Mouse (Mus musculus) liver, embryonic 12.5 days (tissue): ENCODE measurements at regions not wholly inside any gene's neighbourhood (a gene's known extent, or its start where the extent isn't known, plus 50 kb on each side); places are given as distances from the start of the nearest gene placed in this dataset.
"Not testable (repeated sequence)": the region's sequence is repeated elsewhere in the genome, so short reads cannot be mapped to it uniquely, and the experiment has no call there.

Experiments used
- ATAC-seq: fragments of 200-750 bp; cut with Nextera tagmentation; 2 replicates; pipeline ENCODE4 v1.8.0; 2017; ENCODE audit warnings: moderate number of reproducible peaks, mild to moderate bottlenecking, moderate library complexity
- H3K27ac ChIP-seq: fragments of 300-500 bp; sonication (generic); 2 replicates; pipeline ENCODE4 v1.5.1; 2016; ENCODE audit warnings: mild to moderate bottlenecking
- H3K27me3 ChIP-seq: fragments of 300-500 bp; sonication (generic); replicated peaks from 2 replicates; pipeline ENCODE4 v1.6.1; 2016; ENCODE audit warnings: mild to moderate bottlenecking, moderate library complexity
- H3K36me3 ChIP-seq: fragments of 300-500 bp; sonication (generic); 2 replicates; pipeline ENCODE4 v1.6.1; 2016; ENCODE audit warnings: mild to moderate bottlenecking, moderate library complexity
- H3K4me1 ChIP-seq: fragments of 300-500 bp; sonication (generic); 2 replicates; pipeline ENCODE4 v1.6.1; 2016
- H3K4me2 ChIP-seq: fragments of 300-500 bp; sonication (generic); 2 replicates; pipeline ENCODE4 v1.6.1; 2016; ENCODE audit warnings: mild to moderate bottlenecking, moderate library complexity
- H3K4me3 ChIP-seq: fragments of 300-500 bp; sonication (generic); 2 replicates; pipeline ENCODE4 v1.5.1; 2016; ENCODE audit warnings: mild to moderate bottlenecking, moderate library complexity
- H3K9ac ChIP-seq: fragments of 300-500 bp; sonication (generic); 2 replicates; pipeline ENCODE4 v1.6.1; 2016; ENCODE audit warnings: mild to moderate bottlenecking, moderate library complexity
- H3K9me3 ChIP-seq: fragments of 300-500 bp; sonication (generic); replicated peaks from 2 replicates; pipeline ENCODE4 v1.6.1; 2016; ENCODE audit warnings: mild to moderate bottlenecking, moderate library complexity
- WGBS: fragments of 180-500 bp; shearing (Covaris S2); methylation state at CpG from one replicate; pipeline ENCODE4 v1.1.7; 2016; ENCODE audit not compliant: insufficient replicate concordance; 5-methylcytosine and 5-hydroxymethylcytosine counted together

DNA sequence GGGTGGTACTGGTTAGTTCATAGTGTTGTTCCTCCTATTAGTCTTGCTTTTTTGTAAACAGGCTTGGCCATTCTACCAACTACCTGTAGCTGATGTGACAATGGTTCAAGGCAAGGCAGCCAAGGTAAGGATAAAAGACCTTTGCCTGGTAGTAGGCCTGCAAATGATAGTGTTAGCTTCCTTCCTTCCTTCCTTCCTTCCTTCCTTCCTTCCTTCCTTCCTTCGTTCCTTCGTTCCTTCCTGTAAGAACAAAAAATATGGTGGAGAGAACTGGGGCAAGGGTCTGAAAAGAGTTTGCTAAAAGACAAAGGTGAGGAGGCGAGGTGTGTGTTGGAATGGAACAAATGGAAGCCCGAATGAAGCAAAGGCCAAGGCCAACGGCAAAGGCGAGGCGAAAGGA is 84.8 kb upstream of the Ezh2 start:
- H3K4me3 ChIP-seq, H3K9ac ChIP-seq, H3K36me3 ChIP-seq, ATAC-seq, H3K27ac ChIP-seq, H3K4me2 ChIP-seq, H3K9me3 ChIP-seq, H3K27me3 ChIP-seq, H3K4me1 ChIP-seq: not testable (repeated sequence)
- 39% methylated on average over 2 of the region's 7 CpGs for WGBS

DNA sequence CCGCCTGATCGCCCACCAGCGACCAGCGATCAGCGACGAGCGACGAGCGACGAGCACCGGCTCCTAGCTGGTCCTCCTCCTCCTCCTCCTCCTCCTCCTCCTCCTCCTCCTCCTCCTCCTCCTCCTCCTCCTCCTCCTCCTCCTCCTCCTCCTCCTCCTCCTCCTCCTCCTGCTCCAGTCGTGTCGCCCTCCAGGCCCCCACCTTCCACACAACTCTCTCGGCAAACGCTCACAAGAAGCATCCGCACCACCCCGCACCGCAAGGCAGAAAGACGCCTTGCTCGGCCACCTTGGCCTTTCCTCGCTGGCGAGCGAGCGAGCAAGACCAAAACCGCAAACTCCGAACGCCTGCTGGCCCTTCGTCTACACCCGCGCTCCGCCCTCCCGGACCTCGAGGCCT is 77.6 kb upstream of the Ezh2 start:
- not testable (repeated sequence) for H3K9me3 ChIP-seq, ATAC-seq, H3K9ac ChIP-seq, H3K36me3 ChIP-seq, H3K27me3 ChIP-seq, H3K27ac ChIP-seq, H3K4me1 ChIP-seq
- Histone ChIP-seq H3K4me3 (peak overlapping the region; percentile 43), H3K4me2 (peak overlapping the region; percentile 60)
- WGBS = 16% methylated on average over 13 of the region's 33 CpGs

DNA sequence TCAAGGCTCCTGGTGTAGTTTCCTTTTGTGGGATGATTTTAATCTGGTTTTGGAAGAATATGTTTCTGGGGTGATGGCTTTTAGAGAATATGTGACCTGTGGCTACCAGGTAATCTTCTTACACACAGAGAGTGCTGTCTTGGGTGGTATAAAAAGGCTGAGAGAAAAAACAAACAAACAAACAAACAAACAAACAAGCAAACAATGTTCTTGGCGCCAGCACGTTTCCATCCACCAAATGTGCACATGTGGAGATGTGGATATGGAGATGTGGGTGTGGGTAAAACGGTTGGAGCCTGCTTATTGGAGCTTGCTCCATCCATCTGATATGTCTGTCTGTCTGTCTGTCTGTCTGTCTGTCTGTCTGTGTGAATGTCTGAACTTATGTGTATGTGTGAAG is 57.7 kb upstream of the Ezh2 start:
- H3K4me2 ChIP-seq, H3K4me3 ChIP-seq, H3K27ac ChIP-seq, H3K9ac ChIP-seq, H3K36me3 ChIP-seq, H3K9me3 ChIP-seq, ATAC-seq: not testable (repeated sequence)
- peaks cover 16% of the 10 kb centered on the region for H3K4me1 ChIP-seq
- 41% methylated on average over 3 of the region's 3 CpGs for WGBS
- H3K27me3 ChIP-seq = peaks cover 16% of the 10 kb centered on the region

DNA sequence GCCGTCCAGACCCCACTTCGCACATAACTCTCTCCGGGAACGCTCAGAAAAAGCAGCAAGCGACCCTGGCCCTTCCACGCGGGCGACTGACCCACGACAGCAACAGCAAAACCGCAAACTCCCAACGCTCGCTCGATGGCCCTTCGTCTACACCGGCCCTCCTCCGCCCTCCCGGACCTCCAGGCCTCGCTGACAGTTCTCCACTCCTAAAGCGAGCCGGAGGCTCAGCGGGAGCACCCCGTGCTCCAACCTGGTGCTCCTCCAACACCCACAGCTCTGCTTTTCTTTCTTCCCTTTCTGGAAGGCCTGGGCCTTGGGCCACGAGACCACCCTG is 56.2 kb upstream of the Ezh2 start:
- 2% methylated on average over 22 of the region's 23 CpGs for WGBS
- H3K36me3 ChIP-seq, H3K9me3 ChIP-seq, H3K27ac ChIP-seq: not testable (repeated sequence)
- H3K4me1 ChIP-seq = peaks cover 16% of the 10 kb centered on the region
- H3K27me3 ChIP-seq = peaks cover 18% of the 10 kb centered on the region
- peak overlapping the region; percentile 74 for H3K9ac ChIP-seq
- H3K4me3 ChIP-seq = peak overlapping the region; percentile 70
- peak overlapping the region; percentile 93 for H3K4me2 ChIP-seq
- ATAC-seq = peak; percentile 48

DNA sequence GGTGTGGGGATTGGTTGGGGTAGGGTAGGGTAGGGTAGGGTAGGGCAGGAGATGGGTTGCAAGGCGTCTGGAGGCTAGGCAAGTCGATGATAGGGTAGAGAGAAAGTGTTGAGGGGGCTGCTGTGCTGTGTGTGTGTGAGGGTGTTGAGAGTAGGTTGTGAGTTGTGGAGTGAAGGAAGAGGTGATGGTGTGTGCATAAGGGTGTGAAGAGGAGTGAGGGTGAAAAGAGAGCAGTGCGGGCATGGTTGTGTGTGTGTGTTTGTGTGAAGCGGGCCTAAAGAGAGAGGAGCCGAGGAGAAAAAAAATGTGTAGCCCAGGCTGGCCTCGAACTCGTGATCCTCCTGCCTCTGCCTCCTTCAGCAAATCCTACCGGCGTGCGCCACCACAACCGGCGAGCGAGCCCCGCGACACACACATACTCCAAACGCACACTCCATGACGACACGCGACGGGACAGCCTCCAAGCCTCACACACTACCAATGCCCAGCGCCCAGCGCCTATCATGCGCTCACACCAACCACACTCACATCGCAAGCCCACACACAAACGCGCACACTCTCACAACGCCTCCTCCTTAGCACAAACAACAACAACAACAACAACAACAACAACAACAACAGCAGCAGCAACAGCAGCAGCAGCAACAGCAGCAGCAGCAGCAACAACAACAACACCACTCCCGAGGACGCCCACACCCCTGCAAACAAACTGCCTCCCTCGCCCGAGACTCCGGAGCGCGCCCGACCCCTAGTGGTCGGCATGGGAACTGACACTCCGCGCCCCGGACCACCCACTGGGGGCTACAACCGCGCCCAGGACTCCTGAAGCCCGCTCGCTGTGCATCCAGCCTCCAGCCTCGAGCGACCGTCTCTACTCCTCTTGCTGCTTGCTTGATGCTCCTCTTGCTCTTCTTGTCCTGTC is 55.6 kb upstream of the Ezh2 start:
- 3% methylated on average over 43 of the region's 46 CpGs for WGBS
- Histone ChIP-seq H3K36me3 (no peaks in the 10 kb centered on the region), H3K9ac (peak overlapping the region; percentile 74), H3K4me1 (peaks cover 16% of the 10 kb centered on the region), H3K27me3 (peaks cover 18% of the 10 kb centered on the region), H3K4me3 (peak overlapping the region; percentile 70), H3K4me2 (peak overlapping the region; percentile 93), H3K27ac (peak overlapping the region; percentile 43; the same call in 1 of the 2 replicates), H3K9me3 (no peaks in the 10 kb centered on the region)
- ATAC-seq = peak; percentile 90

DNA sequence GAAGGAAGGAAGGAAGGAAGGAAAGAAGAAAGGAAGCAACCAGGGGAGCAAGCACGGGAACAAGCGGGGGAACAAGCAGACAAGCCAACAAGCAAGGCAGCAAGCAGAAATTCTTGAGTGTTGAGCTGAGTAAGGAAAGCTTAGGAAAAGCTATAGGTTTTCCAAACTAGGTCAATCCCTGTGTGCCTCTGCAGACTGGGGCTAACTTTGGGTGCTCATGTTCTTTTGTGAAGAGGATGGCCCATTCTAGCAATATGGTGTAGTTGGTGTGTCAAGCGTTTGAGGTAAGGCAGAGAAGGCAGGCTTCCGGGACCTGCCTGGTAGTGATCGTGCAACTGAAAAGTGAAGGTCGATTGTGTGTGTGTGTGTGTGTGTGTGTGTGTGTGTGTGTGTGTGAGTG is 54.8 kb upstream of the Ezh2 start:
- Histone ChIP-seq H3K27ac (no peak overlapping the region), H3K9ac (no peak overlapping the region), H3K9me3 (no peaks in the 10 kb centered on the region), H3K27me3 (peaks cover 18% of the 10 kb centered on the region), H3K4me2 (peak overlapping the region; percentile 93), H3K36me3 (no peaks in the 10 kb centered on the region), H3K4me1 (peaks cover 16% of the 10 kb centered on the region), H3K4me3 (no peak overlapping the region)
- ATAC-seq = no peak
- 75% methylated on average over 6 of the region's 6 CpGs for WGBS

DNA sequence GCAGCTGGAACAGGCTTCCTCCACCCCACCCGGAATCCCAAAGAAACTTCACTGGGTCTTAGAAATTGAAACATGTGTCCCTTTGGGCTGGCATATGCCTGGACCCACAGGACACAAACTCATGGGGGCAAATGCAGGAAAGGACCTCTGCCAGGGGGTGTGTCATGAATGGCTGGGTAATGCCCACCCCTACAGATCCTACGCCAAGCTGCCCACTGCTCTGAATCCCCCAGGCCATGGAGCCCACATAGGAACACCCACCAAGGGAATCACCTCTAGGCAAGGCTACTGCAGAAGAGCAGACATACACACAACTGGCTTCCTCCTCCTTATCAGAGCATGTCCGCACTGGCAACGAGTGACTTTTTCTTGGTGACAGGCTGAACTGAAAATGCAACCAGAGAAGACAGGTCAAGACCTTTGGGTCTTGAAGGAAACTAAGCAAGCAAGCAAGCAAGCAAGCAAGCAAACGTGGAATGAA is 54.4 kb upstream of the Ezh2 start:
- no peak overlapping the region for H3K4me3 ChIP-seq
- H3K4me2 ChIP-seq = no peak overlapping the region
- WGBS = 34% methylated on average over 5 of the region's 5 CpGs
- no peak overlapping the region for H3K9ac ChIP-seq
- H3K9me3 ChIP-seq = no peaks in the 10 kb centered on the region
- no peak for ATAC-seq
- H3K27me3 ChIP-seq = peaks cover 18% of the 10 kb centered on the region
- H3K4me1 ChIP-seq = peaks cover 16% of the 10 kb centered on the region
- no peak overlapping the region for H3K27ac ChIP-seq
- H3K36me3 ChIP-seq = no peaks in the 10 kb centered on the region

DNA sequence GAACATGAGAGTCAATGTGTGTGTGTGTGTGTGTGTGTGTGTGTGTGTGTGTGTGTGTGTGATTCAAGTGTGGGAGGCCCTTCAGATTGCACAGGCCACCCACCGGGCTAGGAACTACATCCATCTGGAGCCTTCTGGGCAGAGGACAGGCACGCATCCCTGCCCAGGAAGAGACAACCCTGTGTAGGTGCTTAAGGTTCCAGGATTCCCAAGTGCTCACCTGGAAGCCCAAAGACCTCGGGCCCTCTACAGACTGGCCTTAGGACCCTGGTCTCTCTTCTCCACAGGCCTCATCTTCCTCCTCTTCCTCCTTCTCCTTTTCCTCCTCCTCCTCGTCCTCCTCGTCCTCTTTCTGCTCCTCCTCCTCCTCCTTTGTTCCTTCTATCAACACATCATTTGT is 53.8 kb upstream of the Ezh2 start:
- Histone ChIP-seq H3K9me3 (no peaks in the 10 kb centered on the region), H3K4me1 (peaks cover 16% of the 10 kb centered on the region), H3K27me3 (peaks cover 23% of the 10 kb centered on the region), H3K36me3 (no peaks in the 10 kb centered on the region), H3K4me2 (no peak overlapping the region), H3K9ac (no peak overlapping the region), H3K27ac (no peak overlapping the region), H3K4me3 (no peak overlapping the region)
- ATAC-seq = no peak
- 60% methylated on average over 4 of the region's 5 CpGs for WGBS

DNA sequence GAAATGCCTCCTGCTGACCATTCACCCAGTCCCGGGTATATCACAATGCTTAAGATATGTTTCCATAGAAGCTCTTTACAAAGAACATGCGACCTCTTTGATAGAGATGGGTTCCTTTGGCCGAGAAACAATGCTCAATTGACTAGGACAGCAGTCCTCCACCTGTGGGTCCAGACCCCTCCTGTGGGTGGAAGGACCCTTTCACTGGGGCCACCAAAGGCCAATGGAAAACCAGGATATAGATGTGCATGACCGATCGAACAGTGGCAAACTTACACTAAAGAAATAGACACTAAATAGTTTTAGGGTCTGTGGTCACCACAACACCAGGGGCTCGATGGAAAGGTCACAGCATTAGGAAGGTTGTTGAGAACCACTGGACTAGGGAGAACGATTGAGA is 53.2 kb upstream of the Ezh2 start:
- no peak overlapping the region for H3K4me2 ChIP-seq
- H3K4me3 ChIP-seq = no peak overlapping the region
- WGBS = 75% methylated on average over 7 of the region's 7 CpGs
- H3K27ac ChIP-seq = no peak overlapping the region
- ATAC-seq = no peak
- H3K36me3 ChIP-seq = no peaks in the 10 kb centered on the region
- no peaks in the 10 kb centered on the region for H3K9me3 ChIP-seq
- no peak overlapping the region for H3K9ac ChIP-seq
- H3K27me3 ChIP-seq = peaks cover 28% of the 10 kb centered on the region
- peaks cover 16% of the 10 kb centered on the region for H3K4me1 ChIP-seq

DNA sequence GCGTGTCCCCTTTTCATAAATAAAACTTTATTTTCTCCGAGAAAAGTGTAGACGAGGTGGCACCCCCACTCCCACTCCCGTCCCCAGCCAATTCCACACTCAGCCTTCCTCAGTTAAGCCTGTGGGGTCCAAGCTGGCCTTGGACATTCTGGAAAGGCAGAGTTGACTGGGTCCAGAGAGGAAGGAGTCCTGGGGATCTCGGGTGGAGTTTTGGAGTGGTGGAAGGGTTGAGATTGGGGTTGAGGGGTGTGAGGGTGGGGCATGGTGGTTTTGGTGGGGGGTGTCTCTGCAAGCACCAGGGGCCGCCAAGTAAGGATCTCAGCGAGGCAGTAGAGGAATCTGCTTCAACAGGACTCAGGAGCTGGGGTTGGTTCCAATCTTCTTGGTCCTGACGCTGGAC is 52.7 kb upstream of the Ezh2 start:
- Histone ChIP-seq H3K36me3 (no peaks in the 10 kb centered on the region), H3K4me1 (peaks cover 16% of the 10 kb centered on the region), H3K9ac (no peak overlapping the region), H3K4me3 (no peak overlapping the region), H3K27ac (no peak overlapping the region), H3K9me3 (no peaks in the 10 kb centered on the region), H3K27me3 (peaks cover 29% of the 10 kb centered on the region), H3K4me2 (no peak overlapping the region)
- WGBS = 74% methylated on average over 8 of the region's 8 CpGs
- no peak for ATAC-seq

DNA sequence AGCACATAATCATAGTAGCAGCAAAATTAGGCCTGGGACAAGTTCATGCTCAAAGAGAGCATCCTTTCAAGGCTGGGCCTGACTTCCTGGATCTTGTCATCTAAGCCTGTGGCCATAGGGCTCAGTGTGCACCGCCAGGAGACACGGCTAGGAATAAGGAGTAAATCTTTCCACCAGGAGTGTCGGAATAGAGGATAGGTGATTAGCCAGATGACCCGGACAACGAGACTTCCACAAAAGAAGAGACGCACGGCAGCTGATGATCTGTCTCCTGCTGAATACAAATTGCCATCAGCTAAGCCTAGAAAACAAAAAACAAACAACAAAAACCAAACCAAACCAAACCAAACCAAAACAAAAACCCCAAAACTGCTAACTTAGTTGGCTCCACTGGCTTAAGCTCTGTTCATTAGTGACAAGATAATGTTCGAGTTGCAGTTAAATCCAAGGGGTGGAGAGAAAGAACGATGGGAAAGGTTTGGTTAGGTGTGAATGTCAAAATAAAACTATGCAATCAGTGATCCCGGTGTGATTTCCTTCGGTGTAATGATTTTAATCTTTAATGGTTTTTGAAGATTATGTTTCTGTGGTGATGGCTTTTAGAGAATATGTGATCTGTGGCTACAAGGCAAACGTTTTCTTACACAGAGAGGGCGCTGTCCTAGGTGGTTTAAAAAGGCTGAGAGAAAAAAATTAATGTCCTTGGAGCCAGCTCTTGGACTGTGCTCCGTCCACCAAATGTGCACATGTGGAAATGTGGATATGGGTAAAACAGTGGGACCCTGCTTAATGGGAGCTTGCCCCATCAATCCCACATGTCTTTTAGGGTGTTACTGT is 51.8 kb upstream of the Ezh2 start:
- Histone ChIP-seq H3K4me3 (no peak overlapping the region), H3K4me2 (no peak overlapping the region), H3K9ac (no peak overlapping the region), H3K27me3 (peaks cover 34% of the 10 kb centered on the region), H3K27ac (no peak overlapping the region), H3K36me3 (no peaks in the 10 kb centered on the region), H3K4me1 (peaks cover 16% of the 10 kb centered on the region), H3K9me3 (no peaks in the 10 kb centered on the region)
- 63% methylated on average over 14 of the region's 14 CpGs for WGBS
- ATAC-seq = no peak

DNA sequence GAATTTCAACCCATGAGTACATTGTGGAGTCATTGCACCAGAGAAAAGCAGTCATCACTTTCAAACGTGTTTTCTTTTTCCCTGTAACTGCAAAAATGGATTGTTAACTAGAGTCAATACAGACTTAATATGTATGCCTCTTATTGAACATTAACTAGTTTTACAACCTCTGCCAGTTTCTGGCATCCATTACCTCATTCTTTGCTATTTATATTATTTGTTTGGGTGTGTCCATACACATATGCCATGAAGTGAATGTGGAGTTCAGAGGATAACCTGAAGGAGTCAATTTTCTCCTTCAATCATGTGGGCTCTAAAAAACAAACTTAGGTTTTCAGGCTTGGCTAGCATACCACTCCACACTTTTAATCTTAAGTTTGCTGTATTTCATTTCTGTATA is 50.9 kb upstream of the Ezh2 start:
- Histone ChIP-seq H3K4me3 (no peak overlapping the region), H3K9ac (no peak overlapping the region), H3K27me3 (peaks cover 34% of the 10 kb centered on the region), H3K9me3 (no peaks in the 10 kb centered on the region), H3K4me1 (peaks cover 12% of the 10 kb centered on the region), H3K36me3 (no peaks in the 10 kb centered on the region), H3K4me2 (no peak overlapping the region), H3K27ac (no peak overlapping the region)
- 50% methylated on average over 1 of the region's 1 CpGs for WGBS
- ATAC-seq = no peak
